Mouse (Mus musculus) forebrain, embryonic 11.5 days (tissue): ENCODE measurements around the gene P2rx6. TPM values are rescaled to one million over a fixed set of nuclear protein-coding genes. Genes with fewer than 3 reads are reported as not detected.

Experiments used
- ATAC-seq: fragments of 200-750 bp; cut with Nextera tagmentation; replicated peaks from 2 replicates; pipeline ENCODE4 v1.8.0; 2017; ENCODE audit warnings: moderate TSS enrichment; ENCODE audit not compliant: low FRiP score
- DNase-seq: peaks from one replicate; pipeline ENCODE4 v3.0.0-alpha.2; 2017; ENCODE audit warnings: low spot score
- H3K27ac ChIP-seq: fragments of 300-500 bp; sonication (generic); 2 replicates; pipeline ENCODE4 v1.5.1; 2014; ENCODE audit warnings: low read depth, low read length
- H3K27me3 ChIP-seq: fragments of 300-500 bp; sonication (generic); 2 replicates; pipeline ENCODE4 v1.6.1; 2014; ENCODE audit warnings: mild to moderate bottlenecking, low read length, mixed read lengths; ENCODE audit not compliant: control insufficient read depth, insufficient read depth
- H3K36me3 ChIP-seq: fragments of 300-500 bp; sonication (generic); 2 replicates; pipeline ENCODE4 v1.6.1; 2014; ENCODE audit warnings: mild to moderate bottlenecking, low read length, moderate library complexity, mixed read lengths; ENCODE audit not compliant: control insufficient read depth, insufficient read depth
- H3K4me1 ChIP-seq: fragments of 300-500 bp; sonication (generic); replicated peaks from 2 replicates; pipeline ENCODE4 v1.6.1; 2014; ENCODE audit warnings: low read length, mixed read lengths; ENCODE audit not compliant: control insufficient read depth, insufficient read depth
- H3K4me2 ChIP-seq: fragments of 300-500 bp; sonication (generic); 2 replicates; pipeline ENCODE4 v1.6.1; 2014; ENCODE audit warnings: low read depth, mild to moderate bottlenecking, low read length, moderate library complexity, mixed read lengths; ENCODE audit not compliant: severe bottlenecking
- H3K4me3 ChIP-seq: fragments of 300-500 bp; sonication (generic); 2 replicates; pipeline ENCODE4 v1.5.1; 2014; ENCODE audit warnings: low read depth, low read length
- H3K9ac ChIP-seq: fragments of 300-500 bp; sonication (generic); 2 replicates; pipeline ENCODE4 v1.6.1; 2014; ENCODE audit warnings: low read length
- H3K9me3 ChIP-seq: fragments of 300-500 bp; sonication (generic); 2 replicates; pipeline ENCODE4 v1.6.1; 2016; ENCODE audit warnings: low read length, mixed read lengths; ENCODE audit not compliant: control insufficient read depth
- WGBS: fragments of 180-500 bp; shearing (Covaris S2); extraction: QIAGEN DNeasy Blood & Tissue Kit; methylation state at CpG from one replicate; pipeline ENCODE4 v1.1.7; 2014; 5-methylcytosine and 5-hydroxymethylcytosine counted together
- polyA plus RNA-seq: library from polyadenylated mRNA; unstranded; fragments of >200 nt; fragmentation: Nextera tagmentation; extraction: Ambion mirVana; gene quantifications from 2 replicates; pipeline ENCODE4 v1.2.1, GENCODE M21; 2014

Gene P2rx6
- polyA plus RNA-seq: 0.35 and 0.75 TPM in 2 replicates

GRCm38 (mm10) chr16:17561751-17562208 lies at the start of gene P2rx6:
Gene P2rx6, plus strand, starts transcription at chr16:17561885.
- 3% methylated on average over 10 of the region's 10 CpGs for WGBS
- H3K27ac ChIP-seq: no peak within 1 kb of the TSS
- peaks cover 2% of the 10 kb centered on the region; the same call in 1 of the 2 replicates for H3K27me3 ChIP-seq
- H3K4me3 ChIP-seq: peak within 1 kb of the TSS; percentile 15
- DNase-seq: peak; percentile 73
- peak; percentile 63 for ATAC-seq
- peaks cover 16% of the 10 kb centered on the region for H3K4me1 ChIP-seq
- peak within 1 kb of the TSS; percentile 16 for H3K9ac ChIP-seq
- no peaks in the 10 kb centered on the region for H3K9me3 ChIP-seq
- H3K36me3 ChIP-seq: no peaks in the 10 kb centered on the region
- H3K4me2 ChIP-seq: peak within 1 kb of the TSS; percentile 57

DNA sequence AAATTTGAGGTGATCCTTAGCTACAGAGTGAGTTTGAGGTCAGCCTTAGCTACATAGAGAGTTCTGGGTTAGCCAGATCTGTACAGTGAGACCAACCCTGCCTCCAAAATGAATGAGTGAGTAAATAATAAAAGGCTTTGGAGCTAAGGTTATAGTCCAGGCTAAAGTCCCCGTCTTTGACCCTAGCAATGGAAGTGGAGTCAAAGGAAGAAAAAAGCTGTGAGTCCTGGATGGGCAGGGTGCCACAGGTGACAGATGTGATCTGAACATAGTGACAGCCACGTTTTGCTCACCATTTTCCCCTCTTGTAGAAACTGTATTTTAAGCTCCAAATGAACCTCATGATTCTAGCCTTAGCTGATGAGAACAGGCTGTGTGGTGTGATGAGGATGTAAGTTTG lies 42.8 kb upstream of the P2rx6 start:
- Histone ChIP-seq H3K4me2 (no peak overlapping the region), H3K9me3 (no peaks in the 10 kb centered on the region), H3K4me3 (no peak overlapping the region), H3K27me3 (no peaks in the 10 kb centered on the region), H3K27ac (no peak overlapping the region), H3K36me3 (peaks cover 3% of the 10 kb centered on the region; the same call in 1 of the 2 replicates), H3K9ac (no peak overlapping the region), H3K4me1 (no peaks in the 10 kb centered on the region)
- ATAC-seq (no peak), DNase-seq (peak; percentile 26)
- WGBS: 92% methylated on average over 2 of the region's 2 CpGs

DNA sequence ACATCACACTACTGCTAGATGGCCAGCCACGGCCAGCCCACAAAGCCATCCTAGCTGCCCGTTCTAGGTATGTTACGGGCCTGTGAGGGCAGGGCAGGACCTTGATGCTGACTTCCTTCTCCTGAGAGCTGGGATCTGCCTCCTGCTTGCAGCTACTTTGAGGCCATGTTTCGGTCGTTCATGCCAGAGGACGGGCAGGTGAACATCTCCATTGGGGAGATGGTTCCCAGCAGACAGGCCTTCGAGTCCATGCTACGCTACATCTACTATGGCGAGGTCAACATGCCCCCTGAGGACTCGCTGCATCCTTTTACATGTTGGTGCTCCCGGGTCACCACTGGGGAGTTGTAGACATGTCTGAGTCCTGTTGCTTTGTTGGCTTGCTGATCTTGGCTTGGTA lies 37.5 kb upstream of the P2rx6 start:
- peaks cover 14% of the 10 kb centered on the region; the same call in 1 of the 2 replicates for H3K36me3 ChIP-seq
- no peak overlapping the region for H3K9ac ChIP-seq
- no peak overlapping the region for H3K27ac ChIP-seq
- H3K27me3 ChIP-seq: no peaks in the 10 kb centered on the region
- ATAC-seq: no peak
- H3K4me1 ChIP-seq: no peaks in the 10 kb centered on the region
- peak; percentile 46 for DNase-seq
- H3K9me3 ChIP-seq: no peaks in the 10 kb centered on the region
- 97% methylated on average over 11 of the region's 11 CpGs for WGBS
- H3K4me3 ChIP-seq: no peak overlapping the region
- no peak overlapping the region for H3K4me2 ChIP-seq

GRCm38 (mm10) chr16:17525524-17525923 lies 36.2 kb upstream of the P2rx6 start:
- H3K4me2 ChIP-seq: no peak overlapping the region
- H3K9ac ChIP-seq: no peak overlapping the region
- ATAC-seq: no peak
- peaks cover 5% of the 10 kb centered on the region for H3K4me1 ChIP-seq
- no peaks in the 10 kb centered on the region for H3K9me3 ChIP-seq
- peak; percentile 48 for DNase-seq
- no peaks in the 10 kb centered on the region for H3K27me3 ChIP-seq
- no peak overlapping the region for H3K27ac ChIP-seq
- H3K4me3 ChIP-seq: no peak overlapping the region
- H3K36me3 ChIP-seq: peaks cover 14% of the 10 kb centered on the region; the same call in 1 of the 2 replicates
- WGBS: 88% methylated on average over 3 of the region's 3 CpGs

DNA sequence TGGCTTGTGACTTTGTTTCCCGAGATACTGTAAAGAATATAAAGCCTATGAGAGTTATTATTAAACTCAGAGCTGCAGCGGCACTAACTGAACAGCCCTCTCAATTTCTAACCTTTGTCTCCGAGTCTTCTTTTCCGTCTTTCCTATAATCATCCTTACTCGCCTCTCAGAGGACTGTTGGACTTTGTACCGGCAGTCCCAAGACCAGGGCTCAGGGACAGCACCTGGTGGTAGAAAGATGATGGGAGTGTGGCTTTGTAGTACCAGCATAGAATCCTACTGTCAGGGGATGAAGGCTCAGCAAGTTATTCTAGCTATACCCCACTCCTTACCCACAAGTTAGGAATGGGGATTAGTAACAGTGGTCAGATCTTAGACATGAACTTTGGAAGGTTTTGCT lies 35.5 kb upstream of the P2rx6 start:
- peaks cover 14% of the 10 kb centered on the region; the same call in 1 of the 2 replicates for H3K36me3 ChIP-seq
- 91% methylated on average over 6 of the region's 6 CpGs for whole genome bisulfite sequencing

DNA sequence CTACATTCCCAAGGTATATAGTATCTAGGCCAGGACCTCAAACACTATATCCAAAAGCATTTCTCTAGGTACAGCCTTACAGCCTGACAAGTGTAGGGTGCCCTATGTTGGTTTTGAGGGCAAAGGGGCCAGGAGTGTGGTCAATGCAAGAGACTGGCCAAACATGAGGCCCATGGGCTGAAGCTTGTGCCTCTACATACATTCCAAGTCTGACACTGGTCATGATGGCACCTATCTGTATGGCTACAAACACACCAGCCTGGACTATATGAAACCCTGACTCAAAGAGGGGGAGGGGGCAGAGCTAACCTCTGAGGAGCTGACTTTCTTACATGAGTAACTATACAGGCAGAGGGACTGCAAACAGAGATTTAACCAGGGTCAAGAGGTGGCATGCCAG lies 34.1 kb upstream of the P2rx6 start:
- peaks cover 10% of the 10 kb centered on the region for H3K4me1 ChIP-seq
- H3K4me2 ChIP-seq: no peak overlapping the region
- no peak overlapping the region for H3K4me3 ChIP-seq
- DNase-seq (peak; percentile 35), ATAC-seq (no peak)
- no peak overlapping the region for H3K27ac ChIP-seq
- peaks cover 14% of the 10 kb centered on the region; the same call in 1 of the 2 replicates for H3K36me3 ChIP-seq
- H3K9me3 ChIP-seq: no peaks in the 10 kb centered on the region
- no peak overlapping the region for H3K9ac ChIP-seq
- no peaks in the 10 kb centered on the region for H3K27me3 ChIP-seq

More for the DNA sequence above, 35.5 kb upstream of the P2rx6 start:
- ATAC-seq (no peak), DNase-seq (no peak)
- H3K4me3 ChIP-seq: no peak overlapping the region
- no peak overlapping the region for H3K9ac ChIP-seq
- H3K4me1 ChIP-seq: peaks cover 5% of the 10 kb centered on the region
- no peaks in the 10 kb centered on the region for H3K27me3 ChIP-seq
- H3K4me2 ChIP-seq: no peak overlapping the region
- no peak overlapping the region for H3K27ac ChIP-seq
- H3K9me3 ChIP-seq: no peaks in the 10 kb centered on the region

- ATAC-seq (no peak), DNase-seq (no peak)
- H3K4me3 ChIP-seq: no peak overlapping the region
- no peak overlapping the region for H3K27ac ChIP-seq
- H3K9me3 ChIP-seq: no peaks in the 10 kb centered on the region
- WGBS: 87% methylated on average over 13 of the region's 13 CpGs
- H3K9ac ChIP-seq: no peak overlapping the region
- H3K4me1 ChIP-seq: peaks cover 10% of the 10 kb centered on the region
- peaks cover 14% of the 10 kb centered on the region; the same call in 1 of the 2 replicates for H3K36me3 ChIP-seq
- no peak overlapping the region for H3K4me2 ChIP-seq
- H3K27me3 ChIP-seq: no peaks in the 10 kb centered on the region
Observed at GRCm38 (mm10) chr16:17528276-17528675, 33.4 kb upstream of the P2rx6 start.

DNA sequence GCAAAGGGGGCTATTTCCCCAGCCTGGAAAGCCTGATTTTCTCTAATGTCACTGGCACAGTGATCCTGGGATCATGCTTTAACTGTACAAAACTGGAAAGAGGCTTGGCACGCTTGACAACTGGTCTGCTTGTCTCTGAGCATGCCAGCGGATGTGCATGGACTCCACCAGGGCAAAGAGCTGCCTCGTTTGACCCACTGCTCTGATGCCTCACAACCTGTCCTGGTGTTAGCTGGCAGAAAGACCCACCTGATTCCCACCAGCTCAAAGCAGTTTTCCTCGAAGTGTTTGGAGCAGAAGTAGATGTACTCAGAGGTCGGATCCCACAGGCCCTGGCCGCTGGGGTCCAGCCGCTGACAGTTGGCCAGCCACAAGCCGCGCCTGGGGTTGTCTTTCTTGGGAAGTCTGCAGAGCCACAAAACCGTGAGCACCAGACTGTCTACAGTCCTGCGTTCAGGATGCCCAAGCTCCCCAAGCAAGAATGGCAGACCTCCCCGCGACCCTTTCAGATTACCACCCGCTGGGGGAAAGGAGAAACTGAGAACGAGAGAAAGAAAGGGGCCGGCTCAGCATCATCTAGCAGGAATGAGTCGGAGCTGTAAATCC lies 31.6 kb upstream of the P2rx6 start:
- no peaks in the 10 kb centered on the region for H3K9me3 ChIP-seq
- peak overlapping the region; percentile 81 for H3K9ac ChIP-seq
- DNase-seq (peak; percentile 58), ATAC-seq (peak; percentile 6; the same call in 1 of the 2 replicates)
- peak overlapping the region; percentile 67 for H3K4me2 ChIP-seq
- peaks cover 8% of the 10 kb centered on the region; the same call in 1 of the 2 replicates for H3K36me3 ChIP-seq
- peaks cover 10% of the 10 kb centered on the region for H3K4me1 ChIP-seq
- peak overlapping the region; percentile 92 for H3K27ac ChIP-seq
- 18% methylated on average over 17 of the region's 17 CpGs for WGBS
- H3K4me3 ChIP-seq: peak overlapping the region; percentile 64
- H3K27me3 ChIP-seq: no peaks in the 10 kb centered on the region
